Mouse (Mus musculus) liver, embryonic 16.5 days (tissue): ENCODE measurements at regions not wholly inside any gene's neighbourhood (a gene's known extent, or its start where the extent isn't known, plus 50 kb on each side); places are given as distances from the start of the nearest gene placed in this dataset.
A peak's percentile ranks its signal among the peaks of the same experiment; 100 is the strongest.

ENCODE experiments used
- ATAC-seq: fragments of 200-750 bp; cut with Nextera tagmentation; 2 replicates; pipeline ENCODE4 v1.8.0; 2017; ENCODE audit warnings: low read depth, mild to moderate bottlenecking, moderate number of reproducible peaks, moderate library complexity
- H3K27ac ChIP-seq: fragments of 300-500 bp; sonication (generic); 2 replicates; pipeline ENCODE4 v1.5.1; 2014; ENCODE audit warnings: mild to moderate bottlenecking, low read length
- H3K27me3 ChIP-seq: fragments of 300-500 bp; sonication (generic); 2 replicates; pipeline ENCODE4 v1.6.1; 2014; ENCODE audit warnings: low read depth, low read length, mixed read lengths; ENCODE audit not compliant: control insufficient read depth, insufficient read depth
- H3K36me3 ChIP-seq: fragments of 300-500 bp; sonication (generic); 2 replicates; pipeline ENCODE4 v1.6.1; 2014; ENCODE audit warnings: mild to moderate bottlenecking; ENCODE audit not compliant: control insufficient read depth, insufficient read depth
- H3K4me1 ChIP-seq: fragments of 300-500 bp; sonication (generic); 2 replicates; pipeline ENCODE4 v1.6.1; 2014; ENCODE audit warnings: low read depth, low read length, mixed read lengths; ENCODE audit not compliant: control insufficient read depth
- H3K4me2 ChIP-seq: fragments of 300-500 bp; sonication (generic); 2 replicates; pipeline ENCODE4 v1.6.1; 2014; ENCODE audit warnings: low read depth, low read length, mixed read lengths
- H3K4me3 ChIP-seq: fragments of 300-500 bp; sonication (generic); 2 replicates; pipeline ENCODE4 v1.5.1; 2014; ENCODE audit warnings: low read depth, mild to moderate bottlenecking, low read length
- H3K9ac ChIP-seq: fragments of 300-500 bp; sonication (generic); 2 replicates; pipeline ENCODE4 v1.6.1; 2014; ENCODE audit warnings: low read depth, low read length
- H3K9me3 ChIP-seq: fragments of 300-500 bp; sonication (generic); replicated peaks from 2 replicates; pipeline ENCODE4 v1.6.1; 2016; ENCODE audit warnings: low read length; ENCODE audit not compliant: control insufficient read depth
- WGBS: fragments of 180-500 bp; shearing (Covaris S2); extraction: QIAGEN DNeasy Blood & Tissue Kit; methylation state at CpG from one replicate; pipeline ENCODE4 v1.1.7; 2014; ENCODE audit not compliant: insufficient replicate concordance; 5-methylcytosine and 5-hydroxymethylcytosine counted together

- ATAC-seq: no peak
- no peak overlapping the region for H3K4me3 ChIP-seq
- no peaks in the 10 kb centered on the region for H3K36me3 ChIP-seq
- no peak overlapping the region for H3K4me2 ChIP-seq
- no peaks in the 10 kb centered on the region; the same call in 1 of the 2 replicates for H3K4me1 ChIP-seq
- WGBS: 50% methylated on average over 3 of the region's 3 CpGs
- no peaks in the 10 kb centered on the region for H3K27me3 ChIP-seq
- H3K9ac ChIP-seq: no peak overlapping the region
- no peak overlapping the region for H3K27ac ChIP-seq
- H3K9me3 ChIP-seq: no peaks in the 10 kb centered on the region
These were observed 1328.1 kb upstream of the Zeb2 start for GRCm38 (mm10) chr2:46445306-46445705.

- H3K36me3 ChIP-seq: no peaks in the 10 kb centered on the region
- ATAC-seq: no peak
- H3K27ac ChIP-seq: no peak overlapping the region
- no peaks in the 10 kb centered on the region for H3K9me3 ChIP-seq
- H3K9ac ChIP-seq: no peak overlapping the region
- no peaks in the 10 kb centered on the region; the same call in 1 of the 2 replicates for H3K4me1 ChIP-seq
- 28% methylated on average over 5 of the region's 5 CpGs for WGBS
- H3K27me3 ChIP-seq: no peaks in the 10 kb centered on the region
- H3K4me2 ChIP-seq: no peak overlapping the region
- H3K4me3 ChIP-seq: no peak overlapping the region
These were observed 1326.5 kb upstream of the Zeb2 start for GRCm38 (mm10) chr2:46443686-46444180.

GRCm38 (mm10) chr2:46443061-46443685 is 1326.0 kb upstream of the Zeb2 start:
- WGBS: 16% methylated on average over 6 of the region's 6 CpGs

GRCm38 (mm10) chr2:46442576-46442975 is 1325.4 kb upstream of the Zeb2 start:
- ATAC-seq: no peak
- 55% methylated on average over 6 of the region's 6 CpGs for WGBS
- H3K9ac ChIP-seq: no peak overlapping the region
- no peaks in the 10 kb centered on the region for H3K9me3 ChIP-seq
- no peaks in the 10 kb centered on the region for H3K27me3 ChIP-seq
- no peak overlapping the region for H3K27ac ChIP-seq
- H3K36me3 ChIP-seq: no peaks in the 10 kb centered on the region
- H3K4me2 ChIP-seq: no peak overlapping the region
- H3K4me3 ChIP-seq: no peak overlapping the region
- no peaks in the 10 kb centered on the region; the same call in 1 of the 2 replicates for H3K4me1 ChIP-seq

More at GRCm38 (mm10) chr2:46443061-46443685, 1326.0 kb upstream of the Zeb2 start:
- H3K4me3 ChIP-seq: no peak overlapping the region
- no peaks in the 10 kb centered on the region for H3K27me3 ChIP-seq
- H3K9ac ChIP-seq: no peak overlapping the region; the same call in 1 of the 2 replicates
- no peaks in the 10 kb centered on the region for H3K9me3 ChIP-seq
- H3K27ac ChIP-seq: no peak overlapping the region
- no peaks in the 10 kb centered on the region for H3K36me3 ChIP-seq
- no peak for ATAC-seq
- no peaks in the 10 kb centered on the region; the same call in 1 of the 2 replicates for H3K4me1 ChIP-seq
- H3K4me2 ChIP-seq: no peak overlapping the region

GRCm38 (mm10) chr2:46441927-46442326 is 1324.7 kb upstream of the Zeb2 start:
- Histone ChIP-seq H3K27ac (no peak overlapping the region), H3K36me3 (no peaks in the 10 kb centered on the region), H3K9ac (no peak overlapping the region), H3K4me3 (no peak overlapping the region), H3K4me2 (no peak overlapping the region), H3K9me3 (no peaks in the 10 kb centered on the region), H3K27me3 (no peaks in the 10 kb centered on the region), H3K4me1 (no peaks in the 10 kb centered on the region; the same call in 1 of the 2 replicates)
- ATAC-seq: no peak
- WGBS: 48% methylated on average over 8 of the region's 8 CpGs

GRCm38 (mm10) chr2:46441348-46441747 is 1324.2 kb upstream of the Zeb2 start:
- no peak overlapping the region for H3K27ac ChIP-seq
- 71% methylated on average over 5 of the region's 5 CpGs for WGBS
- H3K4me3 ChIP-seq: no peak overlapping the region
- no peaks in the 10 kb centered on the region for H3K27me3 ChIP-seq
- no peak overlapping the region for H3K4me2 ChIP-seq
- no peaks in the 10 kb centered on the region for H3K9me3 ChIP-seq
- no peaks in the 10 kb centered on the region for H3K36me3 ChIP-seq
- H3K9ac ChIP-seq: no peak overlapping the region
- no peak for ATAC-seq
- no peaks in the 10 kb centered on the region; the same call in 1 of the 2 replicates for H3K4me1 ChIP-seq

- no peaks in the 10 kb centered on the region; the same call in 1 of the 2 replicates for H3K4me1 ChIP-seq
- no peaks in the 10 kb centered on the region for H3K27me3 ChIP-seq
- no peaks in the 10 kb centered on the region for H3K9me3 ChIP-seq
- no peak for ATAC-seq
- no peak overlapping the region for H3K4me2 ChIP-seq
- H3K4me3 ChIP-seq: no peak overlapping the region
- 60% methylated on average over 2 of the region's 2 CpGs for WGBS
- H3K36me3 ChIP-seq: no peaks in the 10 kb centered on the region
- H3K27ac ChIP-seq: no peak overlapping the region
- no peak overlapping the region for H3K9ac ChIP-seq
These were observed 1322.8 kb upstream of the Zeb2 start for GRCm38 (mm10) chr2:46440038-46440437.

- Histone ChIP-seq H3K4me1 (no peaks in the 10 kb centered on the region), H3K27ac (no peak overlapping the region), H3K4me3 (no peak overlapping the region), H3K9ac (no peak overlapping the region), H3K36me3 (no peaks in the 10 kb centered on the region), H3K9me3 (no peaks in the 10 kb centered on the region), H3K27me3 (no peaks in the 10 kb centered on the region), H3K4me2 (no peak overlapping the region)
- WGBS: 70% methylated on average over 1 of the region's 1 CpGs
- no peak for ATAC-seq
These were observed 1301.1 kb upstream of the Zeb2 start for GRCm38 (mm10) chr2:46418281-46418680.

GRCm38 (mm10) chr2:46402373-46403114 is 1285.3 kb upstream of the Zeb2 start:
- Histone ChIP-seq H3K4me1 (no peaks in the 10 kb centered on the region), H3K4me2 (no peak overlapping the region), H3K9ac (no peak overlapping the region), H3K27ac (no peak overlapping the region), H3K36me3 (no peaks in the 10 kb centered on the region), H3K9me3 (no peaks in the 10 kb centered on the region), H3K27me3 (no peaks in the 10 kb centered on the region), H3K4me3 (no peak overlapping the region)
- ATAC-seq: peak; percentile 35; the same call in 1 of the 2 replicates
- WGBS: 46% methylated on average over 1 of the region's 1 CpGs
